Mouse (Mus musculus): ENCODE measurements around the gene Med24. TPM values are rescaled to one million over a fixed set of nuclear protein-coding genes. Genes with fewer than 3 reads are reported as not detected.
"Not testable (repeated sequence)": the region's sequence is repeated elsewhere in the genome, so short reads cannot be mapped to it uniquely, and the experiment has no call there.

Gene Med24
- total RNA-seq, 2 experiments from 2014 or later = 109 to 110 TPM

- no peak for DNase-seq (ENCODE audit: low spot score in 2 of 2)
These were observed 33.8 kb downstream of the Med24 start for GRCm38 (mm10) chr11:98695408-98695807.

GRCm38 (mm10) chr11:98694301-98694700 is 34.9 kb downstream of the Med24 start:
- DNase-seq (ENCODE audit: low spot score in 2 of 2) = no peak

GRCm38 (mm10) chr11:98693746-98694145 is 35.5 kb downstream of the Med24 start:
- DNase-seq (ENCODE audit: low spot score in 2 of 2) = no peak

GRCm38 (mm10) chr11:98693201-98693600 is 36.0 kb downstream of the Med24 start:
- DNase-seq (ENCODE audit: low spot score in 2 of 2) = no peak

GRCm38 (mm10) chr11:98688009-98688408 is 41.2 kb downstream of the Med24 start:
- no peak for DNase-seq (ENCODE audit: low spot score in 2 of 2)

GRCm38 (mm10) chr11:98686976-98687375 is 42.3 kb downstream of the Med24 start:
- DNase-seq (ENCODE audit: low spot score in 2 of 2) = no peak

GRCm38 (mm10) chr11:98685642-98686041 is 43.6 kb downstream of the Med24 start:
- no peak for DNase-seq (ENCODE audit: low spot score in 2 of 2)

GRCm38 (mm10) chr11:98682811-98683210 is 46.4 kb downstream of the Med24 start:
- DNase-seq (ENCODE audit: low spot score in 2 of 2) = no peak

- peak; percentile 97 to 98 for DNase-seq (ENCODE audit: low spot score in 2 of 2)
These were observed 47.2 kb downstream of the Med24 start, which contains the start of gene Psmd3 for GRCm38 (mm10) chr11:98681786-98682745. Gene Psmd3, plus strand, starts transcription at chr11:98682554.

GRCm38 (mm10) chr11:98681186-98681585 is 48.0 kb downstream of the Med24 start:
- DNase-seq (ENCODE audit: low spot score in 2 of 2) = no peak

- DNase-seq (ENCODE audit: low spot score in 2 of 2) = not testable (repeated sequence)
These were observed 48.6 kb downstream of the Med24 start for GRCm38 (mm10) chr11:98680595-98680994.

GRCm38 (mm10) chr11:98680023-98680422 is 49.2 kb downstream of the Med24 start:
- no peak for DNase-seq (ENCODE audit: low spot score in 2 of 2)

GRCm38 (mm10) chr11:98675829-98676363 is 53.3 kb downstream of the Med24 start:
- DNase-seq (ENCODE audit: low spot score in 2 of 2) = no peak

- DNase-seq (ENCODE audit: low spot score in 2 of 2) = peak; percentile 33 to 59
These were observed 56.1 kb downstream of the Med24 start for GRCm38 (mm10) chr11:98673136-98673535.

GRCm38 (mm10) chr11:98672482-98672881 is 56.8 kb downstream of the Med24 start:
- no peak for DNase-seq (ENCODE audit: low spot score in 2 of 2)

- no peak for DNase-seq (ENCODE audit: low spot score in 2 of 2)
These were observed 57.4 kb downstream of the Med24 start for GRCm38 (mm10) chr11:98671857-98672256.

- no peak for DNase-seq (ENCODE audit: low spot score in 2 of 2)
These were observed 57.9 kb downstream of the Med24 start for GRCm38 (mm10) chr11:98671284-98671815.

GRCm38 (mm10) chr11:98668984-98669383 is 60.3 kb downstream of the Med24 start:
- no peak for DNase-seq (ENCODE audit: low spot score in 2 of 2)

GRCm38 (mm10) chr11:98664091-98664490 is 65.1 kb downstream of the Med24 start, which contains the start of gene Gsdma:
Gene Gsdma, plus strand, starts transcription at chr11:98664351.
- DNase-seq (ENCODE audit: low spot score in 2 of 2) = no peak

- DNase-seq (ENCODE audit: low spot score in 2 of 2) = peak; percentile 22 to 65
These were observed 68.7 kb downstream of the Med24 start for GRCm38 (mm10) chr11:98660517-98660916.

GRCm38 (mm10) chr11:98655076-98655475 is 74.2 kb downstream of the Med24 start:
- DNase-seq (ENCODE audit: low spot score in 2 of 2) = peak; percentile 6 to 18

All from layer of hippocampus, postnatal 14 days (tissue).